Mouse (Mus musculus) heart, postnatal 0 days (tissue): ENCODE measurements around the gene Edf1. TPM values are rescaled to one million over a fixed set of nuclear protein-coding genes. Genes with fewer than 3 reads are reported as not detected.
A peak's percentile ranks its signal among the peaks of the same experiment; 100 is the strongest.

ENCODE experiments used
- ATAC-seq: fragments of 200-750 bp; cut with Nextera tagmentation; 2 replicates; pipeline ENCODE4 v1.8.0; 2017; ENCODE audit warnings: low read depth, moderate number of reproducible peaks, moderate library complexity; ENCODE audit not compliant: insufficient read depth
- DNase-seq: peaks from one replicate; pipeline ENCODE4 v3.0.0-alpha.2; 2016; ENCODE audit warnings: low spot score
- H3K27ac ChIP-seq: fragments of 300-500 bp; sonication (generic); 2 replicates; pipeline ENCODE4 v1.5.1; 2014; ENCODE audit warnings: low read depth, mild to moderate bottlenecking
- H3K27me3 ChIP-seq: fragments of 300-500 bp; sonication (generic); 2 replicates; pipeline ENCODE4 v1.6.1; 2014; ENCODE audit warnings: low read length, mixed read lengths; ENCODE audit not compliant: control insufficient read depth, insufficient read depth
- H3K36me3 ChIP-seq: fragments of 300-500 bp; sonication (generic); replicated peaks from 2 replicates; pipeline ENCODE4 v1.6.1; 2014; ENCODE audit warnings: low read length, mixed read lengths; ENCODE audit not compliant: control insufficient read depth, insufficient read depth
- H3K4me1 ChIP-seq: fragments of 300-500 bp; sonication (generic); 2 replicates; pipeline ENCODE4 v1.6.1; 2014; ENCODE audit warnings: antibody characterized with exemption; ENCODE audit not compliant: control insufficient read depth, insufficient read depth
- H3K4me2 ChIP-seq: fragments of 300-500 bp; sonication (generic); 2 replicates; pipeline ENCODE4 v1.6.1; 2014; ENCODE audit warnings: low read depth, mild to moderate bottlenecking, low read length, moderate library complexity
- H3K4me3 ChIP-seq: fragments of 300-500 bp; sonication (generic); 2 replicates; pipeline ENCODE4 v1.5.1; 2014; ENCODE audit warnings: low read depth, low read length
- H3K9ac ChIP-seq: fragments of 300-500 bp; sonication (generic); replicated peaks from 2 replicates; pipeline ENCODE4 v1.6.1; 2014; ENCODE audit warnings: low read depth, low read length, mixed read lengths
- H3K9me3 ChIP-seq: fragments of 300-500 bp; sonication (generic); replicated peaks from 2 replicates; pipeline ENCODE4 v1.6.1; 2016; ENCODE audit warnings: low read length; ENCODE audit not compliant: control insufficient read depth
- CTCF ChIP-seq: IDR thresholded peaks from 2 replicates; pipeline ENCODE4 v1.5.1; 2016; ENCODE audit warnings: antibody characterized with exemption, control low read depth, low read depth
- EP300 ChIP-seq: IDR thresholded peaks from 2 replicates; pipeline ENCODE4 v1.6.1; 2016; ENCODE audit warnings: antibody characterized with exemption, low read depth
- WGBS: fragments of 180-500 bp; shearing (Covaris S2); extraction: QIAGEN DNeasy Blood & Tissue Kit; methylation state at CpG from one replicate; pipeline ENCODE4 v1.1.7; 2014; 5-methylcytosine and 5-hydroxymethylcytosine counted together
- polyA plus RNA-seq: library from polyadenylated mRNA; unstranded; fragments of >200 nt; fragmentation: Nextera tagmentation; extraction: Ambion mirVana; gene quantifications from 2 replicates; pipeline ENCODE4 v1.2.1, GENCODE M21; 2015
- total RNA-seq: library from RNA; depleted of rRNA; stranded (reverse); fragments of >200 nt; gene quantifications from 2 replicates; pipeline ENCODE4 v1.2.3, GENCODE M21; 2014; ENCODE audit warnings: low replicate concordance; rRNA removed

Gene Edf1
- total and polyA plus RNA-seq, 2 experiments from 2014 or later: 112 to 314 TPM

DNA sequence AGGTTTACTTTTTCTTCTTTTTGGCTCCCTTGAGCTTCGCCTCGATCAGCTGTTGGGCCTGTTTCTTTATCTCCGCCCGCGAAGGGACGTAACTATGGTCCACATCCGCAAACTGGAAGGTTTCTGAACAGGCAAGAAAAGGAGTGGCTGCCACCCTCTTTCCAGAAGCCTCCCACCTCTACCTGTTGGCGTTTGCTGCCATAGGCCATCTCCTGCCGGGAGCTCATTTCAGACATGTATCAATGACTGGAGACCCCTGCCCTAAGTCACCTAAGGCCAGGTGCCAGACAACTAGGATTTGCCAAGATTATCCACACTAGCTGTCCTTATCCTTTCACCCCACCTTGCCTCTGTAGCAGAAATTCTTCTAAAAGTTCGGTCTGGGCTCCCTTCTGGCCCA lies 51.0 kb downstream of the Edf1 start:
- TF ChIP-seq CTCF (no peak), EP300 (no peak)
- 0 out of 2 replicates have a peak, but pooled peaks cover 1% of the 10 kb centered on the region for H3K36me3 ChIP-seq
- H3K4me1 ChIP-seq: peaks cover 12% of the 10 kb centered on the region
- ATAC-seq (peak; percentile 9; the same call in 1 of the 2 replicates), DNase-seq (no peak)
- no peaks in the 10 kb centered on the region for H3K27me3 ChIP-seq
- H3K9ac ChIP-seq: no peak overlapping the region
- no peaks in the 10 kb centered on the region for H3K9me3 ChIP-seq
- no peak overlapping the region for H3K27ac ChIP-seq
- peak overlapping the region; percentile 90 for H3K4me2 ChIP-seq
- 64% methylated on average over 10 of the region's 10 CpGs for WGBS
- peak overlapping the region; percentile 93; the same call in 1 of the 2 replicates for H3K4me3 ChIP-seq

Other genes starting within 250 kb of the Edf1 start
Only the 30 nearest of the 33 such genes appear.
- gene Dpp7, start 201.5 kb upstream of the Edf1 start, total RNA-seq: 9.0 and 13.2 TPM in 2 replicates
- 4.3 and 4.6 TPM in 2 replicates for gene Dpp7, start 201.5 kb upstream of the Edf1 start, polyA plus RNA-seq
- 1.3 and 10.9 TPM in 2 replicates for gene Uap1l1, start 192.2 kb upstream of the Edf1 start, total RNA-seq
- gene Uap1l1, start 192.2 kb upstream of the Edf1 start, polyA plus RNA-seq: 13.0 and 14.3 TPM in 2 replicates
- 14.0 and 26.1 TPM in 2 replicates for gene Sapcd2, start 185.5 kb upstream of the Edf1 start, total RNA-seq
- 5.6 and 6.4 TPM in 2 replicates for gene Sapcd2, start 185.5 kb upstream of the Edf1 start, polyA plus RNA-seq
- 7.9 and 44.8 TPM in 2 replicates for gene Entpd2, start 162.0 kb upstream of the Edf1 start, total RNA-seq
- 3.5 and 4.2 TPM in 2 replicates for gene Entpd2, start 162.0 kb upstream of the Edf1 start, polyA plus RNA-seq
- gene Npdc1, start 158.5 kb upstream of the Edf1 start, total RNA-seq: 43.0 and 49.7 TPM in 2 replicates
- 21.0 and 24.5 TPM in 2 replicates for gene Npdc1, start 158.5 kb upstream of the Edf1 start, polyA plus RNA-seq
- gene Fut7, start 134.6 kb upstream of the Edf1 start, total RNA-seq: not detected in 2 replicates
- not detected in 2 replicates for gene Fut7, start 134.6 kb upstream of the Edf1 start, polyA plus RNA-seq
- 27.6 and 32.0 TPM in 2 replicates for gene Abca2, start 129.1 kb upstream of the Edf1 start, total RNA-seq
- 2.4 and 3.6 TPM in 2 replicates for gene Abca2, start 129.1 kb upstream of the Edf1 start, polyA plus RNA-seq
- 2.4 and 4.5 TPM in 2 replicates for gene Clic3, start 101.0 kb upstream of the Edf1 start, total RNA-seq
- gene Clic3, start 101.0 kb upstream of the Edf1 start, polyA plus RNA-seq: 6.5 and 7.4 TPM in 2 replicates
- 71.9 and 90.7 TPM in 2 replicates for gene Paxx, start 96.8 kb upstream of the Edf1 start, total RNA-seq
- gene Paxx, start 96.8 kb upstream of the Edf1 start, polyA plus RNA-seq: 42.7 and 45.5 TPM in 2 replicates
- gene Ptgds, start 87.8 kb upstream of the Edf1 start, total RNA-seq: 708 and 711 TPM in 2 replicates
- 356 and 359 TPM in 2 replicates for gene Ptgds, start 87.8 kb upstream of the Edf1 start, polyA plus RNA-seq
- not detected in 2 replicates for gene Lcn12, start 63.9 kb upstream of the Edf1 start, total RNA-seq
- not detected in 2 replicates for gene Lcn12, start 63.9 kb upstream of the Edf1 start, polyA plus RNA-seq
- 115 and 141 TPM in 2 replicates for gene Fbxw5, start 57.1 kb upstream of the Edf1 start, total RNA-seq
- gene Fbxw5, start 57.1 kb upstream of the Edf1 start, polyA plus RNA-seq: 70.6 and 76.5 TPM in 2 replicates
- 1.6 and 9.0 TPM in 2 replicates for gene C8g, start 56.1 kb upstream of the Edf1 start, total RNA-seq
- gene C8g, start 56.1 kb upstream of the Edf1 start, polyA plus RNA-seq: 2.4 and 4.0 TPM in 2 replicates
- gene Traf2, start 10.9 kb upstream of the Edf1 start, total RNA-seq: 5.1 and 6.3 TPM in 2 replicates
- gene Traf2, start 10.9 kb upstream of the Edf1 start, polyA plus RNA-seq: 14.2 and 15.8 TPM in 2 replicates
- gene Mamdc4, start 17.0 kb downstream of the Edf1 start, total RNA-seq: 1.7 and 2.0 TPM in 2 replicates
- 0.14 and 1.6 TPM in 2 replicates for gene Mamdc4, start 17.0 kb downstream of the Edf1 start, polyA plus RNA-seq
- 37.9 and 43.3 TPM in 2 replicates for gene Phpt1, start 17.4 kb downstream of the Edf1 start, total RNA-seq
- gene Phpt1, start 17.4 kb downstream of the Edf1 start, polyA plus RNA-seq: 248 and 255 TPM in 2 replicates
- gene Ajm1, start 23.9 kb downstream of the Edf1 start, total RNA-seq: not detected in 2 replicates
- not detected in 2 replicates for gene Ajm1, start 23.9 kb downstream of the Edf1 start, polyA plus RNA-seq
- gene Rabl6, start 50.7 kb downstream of the Edf1 start, total RNA-seq: 52.1 and 89.9 TPM in 2 replicates
- 28.7 and 30.7 TPM in 2 replicates for gene Rabl6, start 50.7 kb downstream of the Edf1 start, polyA plus RNA-seq
- gene Ccdc183, start 59.8 kb downstream of the Edf1 start, total RNA-seq: not detected in 2 replicates
- gene Ccdc183, start 59.8 kb downstream of the Edf1 start, polyA plus RNA-seq: 0.22 and 0.23 TPM in 2 replicates
- 36.6 and 42.3 TPM in 2 replicates for gene Tmem141, start 64.2 kb downstream of the Edf1 start, total RNA-seq
- 36.8 and 38.4 TPM in 2 replicates for gene Tmem141, start 64.2 kb downstream of the Edf1 start, polyA plus RNA-seq
- gene Fcna, start 70.2 kb downstream of the Edf1 start, total RNA-seq: 1.4 and 4.8 TPM in 2 replicates
- 1.9 and 3.4 TPM in 2 replicates for gene Fcna, start 70.2 kb downstream of the Edf1 start, polyA plus RNA-seq
- gene Lcn8, start 95.3 kb downstream of the Edf1 start, total RNA-seq: not detected in 2 replicates
- gene Lcn8, start 95.3 kb downstream of the Edf1 start, polyA plus RNA-seq: not detected in 2 replicates
- not detected in 2 replicates for gene Lcn5, start 100.1 kb downstream of the Edf1 start, total RNA-seq
- gene Lcn5, start 100.1 kb downstream of the Edf1 start, polyA plus RNA-seq: not detected in 2 replicates
- not detected in 2 replicates for gene Lcn6, start 118.9 kb downstream of the Edf1 start, total RNA-seq
- not detected in 2 replicates for gene Lcn6, start 118.9 kb downstream of the Edf1 start, polyA plus RNA-seq
- gene Lcn10, start 124.9 kb downstream of the Edf1 start, total RNA-seq: not detected in 2 replicates
- gene Lcn10, start 124.9 kb downstream of the Edf1 start, polyA plus RNA-seq: not detected in 2 replicates
- gene Obp2a, start 142.2 kb downstream of the Edf1 start, total RNA-seq: not detected in 2 replicates
- gene Obp2a, start 142.2 kb downstream of the Edf1 start, polyA plus RNA-seq: not detected in 2 replicates
- 6.3 and 15.9 TPM in 2 replicates for gene Bmyc, start 148.9 kb downstream of the Edf1 start, total RNA-seq
- gene Bmyc, start 148.9 kb downstream of the Edf1 start, polyA plus RNA-seq: 35.3 and 38.7 TPM in 2 replicates
- not detected in 2 replicates for gene Obp2b, start 179.2 kb downstream of the Edf1 start, total RNA-seq
- gene Obp2b, start 179.2 kb downstream of the Edf1 start, polyA plus RNA-seq: not detected in 2 replicates
- not detected in 2 replicates for gene Lcn3, start 207.7 kb downstream of the Edf1 start, total RNA-seq
- gene Lcn3, start 207.7 kb downstream of the Edf1 start, polyA plus RNA-seq: not detected in 2 replicates
- gene Lcn11, start 219.2 kb downstream of the Edf1 start, total RNA-seq: not detected in 2 replicates
- gene Lcn11, start 219.2 kb downstream of the Edf1 start, polyA plus RNA-seq: not detected in 2 replicates